ENCODE assay signal across 12 mouse cellular contexts in the genomic region with DNA sequence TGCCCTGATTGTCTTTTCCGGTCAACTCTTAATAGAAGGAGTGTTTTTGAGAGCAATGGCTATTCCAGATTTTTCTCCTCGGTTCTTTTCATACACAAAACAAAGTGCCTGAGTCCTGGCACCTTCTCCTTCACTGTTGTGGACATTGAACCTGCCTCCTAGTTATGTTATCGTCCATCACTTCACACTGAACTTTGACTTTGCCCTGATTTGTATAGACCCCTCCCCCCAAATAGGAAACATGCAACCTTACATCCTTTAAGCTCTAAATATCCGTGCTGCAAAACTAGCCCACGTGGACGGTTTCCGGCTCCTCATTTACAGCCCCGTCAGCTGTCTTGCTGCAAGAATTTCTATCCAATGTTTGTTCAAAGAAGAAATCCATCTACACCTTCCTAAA.
"Had no signal": no experiment of that assay in that cellular context is flagged by ENCODE, and none has a peak within 500 bp of the region (broad histone marks: within the 10 kb centered on the region; RNA-seq: fewer than 3 reads in every experiment).

No protein-coding gene starts in this region.

- H3K4me2 ChIP-seq: intestine, embryonic 15.5 days; limb, embryonic 15.5 days; lung, embryonic 14.5 days; neural tube, embryonic 15.5 days had no signal

- H3K4me3 ChIP-seq: intestine, embryonic 15.5 days; limb, embryonic 15.5 days; myocyte; neural tube, embryonic 15.5 days had no signal

- H3K4me1 ChIP-seq: intestine, embryonic 15.5 days had no signal

- H3K27me3 ChIP-seq: intestine, embryonic 15.5 days; limb, embryonic 15.5 days; neural tube, embryonic 15.5 days had no signal

- ATAC-seq: hindbrain, postnatal 0 days; intestine, embryonic 15.5 days had no signal

- H3K9me3 ChIP-seq: intestine, embryonic 15.5 days; limb, embryonic 15.5 days; neural tube, embryonic 15.5 days had no signal

- DNase-seq: lung, postnatal 14 days; midbrain, embryonic 14.5 days; right cerebral cortex, adult 18-20 months; right cerebral cortex, postnatal 25 days; thymus, adult 2 months; thymus, postnatal 25 days had no signal

- H3K27ac ChIP-seq: hindbrain, postnatal 0 days; intestine, embryonic 15.5 days; limb, embryonic 15.5 days; neural tube, embryonic 15.5 days had no signal

- H3K36me3 ChIP-seq: intestine, embryonic 15.5 days; limb, embryonic 15.5 days; neural tube, embryonic 15.5 days had no signal

- H3K9ac ChIP-seq: intestine, embryonic 15.5 days; limb, embryonic 15.5 days; lung, embryonic 14.5 days; neural tube, embryonic 15.5 days had no signal
